Mouse (Mus musculus) forebrain, embryonic 13.5 days (tissue): ENCODE results near the gene Mrc2. TPM values are rescaled to one million over a fixed set of nuclear protein-coding genes. Genes with fewer than 3 reads are reported as not detected.

ENCODE experiments used
- ATAC-seq: fragments of 200-750 bp; cut with Nextera tagmentation; 2 replicates; pipeline ENCODE4 v1.8.0; 2017
- H3K27ac ChIP-seq: fragments of 300-500 bp; sonication (generic); 2 replicates; pipeline ENCODE4 v1.5.1; 2015; ENCODE audit warnings: inconsistent platforms, mild to moderate bottlenecking, moderate library complexity
- H3K27me3 ChIP-seq: fragments of 300-500 bp; sonication (generic); 2 replicates; pipeline ENCODE4 v1.6.1; 2015; ENCODE audit warnings: mild to moderate bottlenecking, inconsistent platforms
- H3K36me3 ChIP-seq: fragments of 300-500 bp; sonication (generic); 2 replicates; pipeline ENCODE4 v1.6.1; 2015; ENCODE audit warnings: mild to moderate bottlenecking, inconsistent platforms; ENCODE audit not compliant: poor library complexity, severe bottlenecking
- H3K4me1 ChIP-seq: fragments of 300-500 bp; sonication (generic); 2 replicates; pipeline ENCODE4 v1.6.1; 2015; ENCODE audit warnings: inconsistent platforms
- H3K4me2 ChIP-seq: fragments of 300-500 bp; sonication (generic); 2 replicates; pipeline ENCODE4 v1.6.1; 2015; ENCODE audit warnings: inconsistent platforms, mild to moderate bottlenecking, moderate library complexity
- H3K4me3 ChIP-seq: fragments of 300-500 bp; sonication (generic); 2 replicates; pipeline ENCODE4 v1.5.1; 2015; ENCODE audit warnings: mild to moderate bottlenecking, inconsistent platforms
- H3K9ac ChIP-seq: fragments of 300-500 bp; sonication (generic); 2 replicates; pipeline ENCODE4 v1.6.1; 2015; ENCODE audit warnings: mild to moderate bottlenecking, inconsistent platforms
- H3K9me3 ChIP-seq: fragments of 300-500 bp; sonication (generic); replicated peaks from 2 replicates; pipeline ENCODE4 v1.6.1; 2016; ENCODE audit warnings: inconsistent platforms
- WGBS: fragments of 180-500 bp; shearing (Covaris S2); methylation state at CpG from one replicate; pipeline ENCODE4 v1.1.7; 2015; 5-methylcytosine and 5-hydroxymethylcytosine counted together
- polyA plus RNA-seq: library from polyadenylated mRNA; unstranded; fragments of >200 nt; fragmentation: Nextera tagmentation; extraction: Ambion mirVana; gene quantifications from 2 replicates; pipeline ENCODE4 v1.2.1, GENCODE M21; 2015

Gene Mrc2
- polyA plus RNA-seq, 1 experiment from 2014 or later: 4.5 TPM

DNA sequence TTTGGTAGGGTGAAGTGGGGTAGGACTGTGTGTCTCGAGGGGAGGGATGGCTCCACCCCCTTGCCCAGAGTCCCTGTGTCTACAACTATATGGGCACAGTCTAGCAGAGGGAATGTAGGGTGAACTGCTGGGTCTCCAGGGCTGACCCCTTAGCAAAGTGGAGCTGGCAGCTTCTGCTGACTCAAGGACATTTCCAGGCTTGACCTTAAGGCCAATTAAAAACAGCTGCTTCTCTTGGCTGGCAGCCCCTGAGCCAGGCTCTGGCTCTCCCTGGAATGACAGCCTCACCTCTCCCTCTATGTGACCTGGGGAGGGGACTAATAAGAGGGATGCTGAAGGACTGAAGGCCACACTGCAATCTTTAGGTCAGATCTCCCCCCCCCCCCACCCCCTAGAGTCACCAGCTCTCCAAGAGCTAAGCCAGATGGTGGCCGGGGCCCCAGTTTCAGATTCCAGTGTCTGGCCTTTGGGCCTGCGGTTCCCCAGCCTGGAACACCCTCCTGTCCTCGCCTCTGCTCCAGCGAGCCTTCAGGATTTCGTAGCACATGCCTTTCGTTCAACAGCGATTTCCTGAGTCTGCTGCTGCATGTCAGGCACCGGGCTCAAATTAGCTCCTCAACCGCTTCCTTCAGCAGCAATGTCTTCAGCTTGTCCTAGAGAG, 20.7 kb downstream of the Mrc2 start:
- Histone ChIP-seq H3K27me3 (no peaks in the 10 kb centered on the region), H3K4me3 (no peak overlapping the region), H3K27ac (no peak overlapping the region), H3K9ac (no peak overlapping the region), H3K9me3 (no peaks in the 10 kb centered on the region), H3K4me2 (no peak overlapping the region), H3K4me1 (peaks cover 33% of the 10 kb centered on the region), H3K36me3 (no peaks in the 10 kb centered on the region)
- ATAC-seq: no peak
- WGBS: 67% methylated on average over 10 of the region's 10 CpGs

DNA sequence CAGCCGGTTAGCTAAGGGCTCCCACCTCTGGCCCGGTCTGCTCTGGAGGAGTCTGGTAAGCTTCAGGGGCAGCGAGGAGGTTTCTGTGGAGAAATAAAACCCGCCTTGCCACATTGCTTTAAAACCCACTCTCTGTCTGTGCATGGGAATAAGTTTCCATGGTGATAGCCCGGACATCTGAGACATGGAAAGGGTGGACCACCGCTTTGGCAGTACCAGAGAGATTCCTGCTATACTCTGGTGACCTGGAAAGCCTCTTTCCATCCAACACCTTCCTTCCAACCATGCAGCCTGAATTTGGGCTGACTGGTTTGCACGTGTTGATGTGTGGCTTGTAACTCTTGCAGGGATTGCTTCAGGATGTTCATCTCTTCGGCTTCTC, 21.2 kb downstream of the Mrc2 start:
- 57% methylated on average over 8 of the region's 8 CpGs for WGBS
- Histone ChIP-seq H3K27me3 (no peaks in the 10 kb centered on the region), H3K9me3 (no peaks in the 10 kb centered on the region), H3K4me2 (no peak overlapping the region), H3K4me1 (peaks cover 32% of the 10 kb centered on the region), H3K27ac (no peak overlapping the region), H3K36me3 (no peaks in the 10 kb centered on the region), H3K4me3 (no peak overlapping the region), H3K9ac (0 out of 2 replicates have a peak overlapping the region, but pooled peaks have one; percentile 26)
- ATAC-seq: no peak

DNA sequence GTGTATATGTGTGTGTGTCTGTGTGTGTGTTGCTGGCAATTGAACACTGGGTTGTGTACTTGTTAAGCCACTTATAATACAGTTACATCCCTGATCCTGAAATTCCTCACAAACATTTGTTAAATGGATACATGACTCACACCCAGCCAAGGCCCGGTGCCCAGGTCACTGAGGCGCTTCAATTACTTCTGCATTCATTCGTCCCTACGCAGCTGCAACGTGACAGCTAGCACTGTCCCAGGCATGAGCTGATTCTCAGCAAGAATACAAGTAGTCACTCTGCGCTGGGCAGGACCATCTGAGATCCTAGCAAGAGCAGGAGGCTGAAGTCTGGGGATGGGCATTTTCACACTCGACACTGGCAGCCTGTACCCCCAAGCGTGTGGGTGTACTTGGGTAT, 22.9 kb downstream of the Mrc2 start:
- 80% methylated on average over 8 of the region's 8 CpGs for WGBS
- Histone ChIP-seq H3K27ac (no peak overlapping the region), H3K4me1 (peaks cover 29% of the 10 kb centered on the region), H3K27me3 (no peaks in the 10 kb centered on the region), H3K4me3 (no peak overlapping the region), H3K9ac (no peak overlapping the region), H3K36me3 (peaks cover 6% of the 10 kb centered on the region; the same call in 1 of the 2 replicates), H3K4me2 (no peak overlapping the region), H3K9me3 (peaks cover 4% of the 10 kb centered on the region; the same call in 1 of the 2 replicates)
- no peak for ATAC-seq

DNA sequence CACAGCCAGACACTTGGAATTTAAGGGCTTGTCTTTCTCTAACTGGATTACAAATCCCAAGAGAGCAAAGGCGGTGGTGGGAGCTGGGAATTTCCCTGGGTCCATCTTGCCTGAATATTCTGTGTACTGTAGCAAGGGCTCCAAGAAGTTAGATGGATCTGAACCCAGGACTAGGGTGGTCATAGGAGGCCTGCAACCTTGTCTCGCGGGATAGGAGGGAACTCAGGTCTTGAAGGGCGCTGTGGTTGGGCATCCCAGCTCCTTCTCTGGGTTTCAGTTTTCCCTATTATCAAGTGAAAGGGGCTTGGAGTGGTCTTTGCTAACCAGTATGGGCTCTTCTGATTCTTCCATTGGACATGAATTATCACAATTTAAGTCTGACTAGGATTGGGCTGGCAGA, 23.7 kb downstream of the Mrc2 start:
- Histone ChIP-seq H3K9me3 (peaks cover 4% of the 10 kb centered on the region; the same call in 1 of the 2 replicates), H3K4me1 (peaks cover 29% of the 10 kb centered on the region), H3K27me3 (no peaks in the 10 kb centered on the region), H3K9ac (no peak overlapping the region), H3K27ac (no peak overlapping the region), H3K4me2 (no peak overlapping the region), H3K4me3 (no peak overlapping the region), H3K36me3 (peaks cover 6% of the 10 kb centered on the region; the same call in 1 of the 2 replicates)
- ATAC-seq: no peak
- 95% methylated on average over 4 of the region's 4 CpGs for WGBS

GRCm38 (mm10) chr11:105317769-105318168, 25.3 kb downstream of the Mrc2 start:
- H3K36me3 ChIP-seq: peaks cover 6% of the 10 kb centered on the region; the same call in 1 of the 2 replicates
- H3K4me3 ChIP-seq: no peak overlapping the region
- 97% methylated on average over 6 of the region's 6 CpGs for WGBS
- ATAC-seq: no peak
- H3K4me1 ChIP-seq: peaks cover 21% of the 10 kb centered on the region
- H3K4me2 ChIP-seq: no peak overlapping the region
- H3K27me3 ChIP-seq: no peaks in the 10 kb centered on the region
- no peak overlapping the region for H3K27ac ChIP-seq
- H3K9me3 ChIP-seq: peaks cover 4% of the 10 kb centered on the region; the same call in 1 of the 2 replicates
- H3K9ac ChIP-seq: no peak overlapping the region

DNA sequence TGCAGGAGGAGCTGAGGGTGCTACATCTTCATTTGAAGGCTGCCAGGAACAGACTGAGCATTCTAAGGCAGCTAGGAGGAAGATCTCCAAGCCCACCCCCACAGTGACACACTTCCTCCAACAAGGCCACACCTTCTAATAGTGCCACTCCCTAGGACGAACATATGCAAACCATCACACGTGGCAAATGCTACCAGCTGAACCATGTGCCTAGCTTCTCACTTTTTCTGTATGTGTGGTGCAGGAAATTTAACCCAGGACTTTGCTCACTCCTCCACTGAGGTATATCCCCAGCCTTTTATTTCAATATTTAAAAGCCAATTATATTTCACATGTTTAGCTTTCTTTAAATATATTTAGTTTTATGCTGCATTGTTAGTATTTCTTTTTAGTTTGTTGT, 28.6 kb downstream of the Mrc2 start:
- H3K36me3 ChIP-seq: peaks cover 6% of the 10 kb centered on the region; the same call in 1 of the 2 replicates
- peaks cover 4% of the 10 kb centered on the region; the same call in 1 of the 2 replicates for H3K9me3 ChIP-seq
- H3K27me3 ChIP-seq: no peaks in the 10 kb centered on the region
- no peak overlapping the region for H3K4me3 ChIP-seq
- no peak overlapping the region for H3K4me2 ChIP-seq
- H3K9ac ChIP-seq: no peak overlapping the region
- H3K4me1 ChIP-seq: no peaks in the 10 kb centered on the region
- no peak for ATAC-seq
- no peak overlapping the region for H3K27ac ChIP-seq
- 84% methylated on average over 2 of the region's 2 CpGs for WGBS

GRCm38 (mm10) chr11:105323530-105323929, 31.1 kb downstream of the Mrc2 start:
- WGBS: 89% methylated on average over 5 of the region's 5 CpGs
- no peak for ATAC-seq

GRCm38 (mm10) chr11:105327101-105327500, 34.7 kb downstream of the Mrc2 start:
- Histone ChIP-seq H3K27me3 (no peaks in the 10 kb centered on the region), H3K9me3 (no peaks in the 10 kb centered on the region), H3K4me1 (peaks cover 7% of the 10 kb centered on the region)

More at GRCm38 (mm10) chr11:105323530-105323929, 31.1 kb downstream of the Mrc2 start:
- Histone ChIP-seq H3K27ac (no peak overlapping the region), H3K27me3 (no peaks in the 10 kb centered on the region), H3K9ac (no peak overlapping the region), H3K36me3 (peaks cover 13% of the 10 kb centered on the region; the same call in 1 of the 2 replicates), H3K4me3 (no peak overlapping the region), H3K9me3 (peaks cover 4% of the 10 kb centered on the region; the same call in 1 of the 2 replicates), H3K4me2 (no peak overlapping the region), H3K4me1 (no peaks in the 10 kb centered on the region)

GRCm38 (mm10) chr11:105329962-105330361, 37.5 kb downstream of the Mrc2 start:
- Histone ChIP-seq H3K4me3 (no peak overlapping the region), H3K9me3 (no peaks in the 10 kb centered on the region), H3K36me3 (peaks cover 7% of the 10 kb centered on the region; the same call in 1 of the 2 replicates), H3K4me1 (peaks cover 18% of the 10 kb centered on the region), H3K27ac (no peak overlapping the region), H3K9ac (no peak overlapping the region), H3K27me3 (no peaks in the 10 kb centered on the region), H3K4me2 (no peak overlapping the region)
- WGBS: 80% methylated on average over 9 of the region's 9 CpGs
- no peak for ATAC-seq

More at GRCm38 (mm10) chr11:105327101-105327500, 34.7 kb downstream of the Mrc2 start:
- Histone ChIP-seq H3K36me3 (peaks cover 7% of the 10 kb centered on the region; the same call in 1 of the 2 replicates), H3K4me3 (no peak overlapping the region), H3K4me2 (no peak overlapping the region), H3K27ac (no peak overlapping the region), H3K9ac (no peak overlapping the region)
- ATAC-seq: no peak
- 81% methylated on average over 3 of the region's 3 CpGs for WGBS

DNA sequence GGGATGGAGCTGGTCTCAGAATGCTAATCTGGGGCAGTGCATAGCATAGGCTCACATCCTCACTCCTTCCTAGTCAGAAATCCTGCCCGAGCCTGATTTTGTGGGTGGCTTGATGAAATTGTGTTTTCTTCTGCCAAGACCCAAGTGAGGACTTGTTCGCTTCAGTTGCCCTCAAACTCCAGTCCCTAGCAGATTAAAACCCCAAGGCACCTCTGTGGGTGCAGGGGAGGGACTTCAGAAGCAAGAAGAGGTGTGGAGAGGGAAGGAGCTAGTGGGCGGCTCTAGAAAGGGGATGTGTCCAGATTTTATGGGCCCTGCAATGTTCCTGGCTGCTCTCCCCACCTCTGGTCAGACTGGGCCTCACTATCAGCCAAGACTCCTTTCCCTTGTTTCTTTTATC, 38.7 kb downstream of the Mrc2 start:
- 90% methylated on average over 3 of the region's 3 CpGs for WGBS
- Histone ChIP-seq H3K27me3 (no peaks in the 10 kb centered on the region), H3K36me3 (peaks cover 7% of the 10 kb centered on the region; the same call in 1 of the 2 replicates), H3K4me3 (no peak overlapping the region), H3K27ac (no peak overlapping the region), H3K4me1 (peaks cover 18% of the 10 kb centered on the region), H3K9me3 (no peaks in the 10 kb centered on the region), H3K9ac (no peak overlapping the region), H3K4me2 (no peak overlapping the region)
- ATAC-seq: no peak

- WGBS: 48% methylated on average over 10 of the region's 10 CpGs
- H3K4me1 ChIP-seq: peaks cover 18% of the 10 kb centered on the region
- H3K27me3 ChIP-seq: no peaks in the 10 kb centered on the region
- H3K9me3 ChIP-seq: no peaks in the 10 kb centered on the region
- H3K4me3 ChIP-seq: no peak overlapping the region
- no peak overlapping the region for H3K9ac ChIP-seq
- peaks cover 7% of the 10 kb centered on the region; the same call in 1 of the 2 replicates for H3K36me3 ChIP-seq
- H3K4me2 ChIP-seq: no peak overlapping the region
- no peak for ATAC-seq
- no peak overlapping the region for H3K27ac ChIP-seq
Observed at GRCm38 (mm10) chr11:105331732-105332131, 39.3 kb downstream of the Mrc2 start.

GRCm38 (mm10) chr11:105332468-105332867, 40.0 kb downstream of the Mrc2 start:
- H3K4me2 ChIP-seq: no peak overlapping the region
- peak; percentile 25; the same call in 1 of the 2 replicates for ATAC-seq
- H3K36me3 ChIP-seq: peaks cover 7% of the 10 kb centered on the region; the same call in 1 of the 2 replicates
- peaks cover 18% of the 10 kb centered on the region for H3K4me1 ChIP-seq
- H3K9ac ChIP-seq: no peak overlapping the region
- H3K9me3 ChIP-seq: no peaks in the 10 kb centered on the region
- H3K4me3 ChIP-seq: no peak overlapping the region
- 63% methylated on average over 8 of the region's 8 CpGs for WGBS
- no peaks in the 10 kb centered on the region for H3K27me3 ChIP-seq
- no peak overlapping the region for H3K27ac ChIP-seq
